Mouse (Mus musculus) bone marrow macrophage, adult 2 months (primary cell): ENCODE measurements at regions not wholly inside any gene's neighbourhood (a gene's known extent, or its start where the extent isn't known, plus 50 kb on each side); places are given as distances from the start of the nearest gene placed in this dataset.

ENCODE experiments used
- CTCF ChIP-seq: IDR thresholded peaks from 2 replicates; pipeline ENCODE4 v1.5.1; 2012; ENCODE audit warnings: low read depth, mild to moderate bottlenecking, low read length, moderate library complexity
- POLR2A ChIP-seq: IDR thresholded peaks from 2 replicates; pipeline ENCODE4 v1.6.1; 2012; ENCODE audit warnings: mild to moderate bottlenecking, low read depth, low read length, borderline replicate concordance

DNA sequence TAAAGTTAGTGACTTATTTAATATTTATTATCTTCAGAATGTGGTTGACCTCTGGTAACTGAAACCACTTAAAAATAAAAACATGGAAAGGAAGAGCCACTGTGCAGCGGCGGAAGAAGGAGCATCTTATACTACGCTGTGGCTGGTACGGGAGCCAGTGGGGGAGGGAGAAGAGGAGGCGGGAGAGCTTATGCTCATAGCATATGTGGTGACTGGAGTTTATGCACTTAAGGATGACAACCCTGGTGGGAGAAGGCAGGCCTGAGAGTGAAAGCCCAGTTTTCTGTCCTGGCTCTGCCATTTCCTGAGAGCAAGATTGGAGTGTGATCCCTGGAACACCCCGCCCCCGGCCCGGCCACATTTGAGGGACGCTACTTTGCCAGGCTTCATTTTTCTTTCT, 145.5 kb downstream of the Tsen15 start:
- TF ChIP-seq POLR2A = no peak
- TF ChIP-seq CTCF = no peak
